Comparison of ENCODE assay signal across 1 mouse cellular context in the genomic region with DNA sequence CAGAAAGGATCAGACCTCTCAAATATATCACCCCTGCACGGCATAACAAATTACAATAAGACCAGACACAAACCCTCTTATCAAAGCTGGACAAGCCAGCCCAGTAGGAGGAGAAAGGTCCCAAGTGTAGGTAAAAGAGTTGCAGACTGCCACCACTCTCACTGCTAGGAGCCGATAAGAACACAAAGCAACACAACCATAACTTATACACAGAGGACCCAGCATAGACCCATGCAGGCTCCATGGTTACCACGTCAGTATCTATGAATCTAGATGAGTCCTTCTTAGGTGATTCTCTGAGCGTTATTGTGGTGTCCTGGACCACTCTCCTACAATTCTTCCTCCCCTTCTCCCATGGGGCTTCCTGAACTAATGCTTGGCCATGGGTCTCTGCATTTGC.
TF ChIP-seq lines count a peak whose summit lies in the region.

No protein-coding gene starts in this region.

TF ChIP-seq in CH12.LX, 34 proteins besides CTCF, POLR2A, EP300 and RAD21 (continued from another document):
- TF ChIP-seq MEF2A (IDR thresholded peaks at IDR 0.05; ENCODE audit: borderline replicate concordance, low read depth, low read length) (no peak), JUN (IDR thresholded peaks at IDR 0.05; ENCODE audit: insufficient read depth, low read depth, low read length) (no peak), IRF4 (IDR thresholded peaks at IDR 0.05; ENCODE audit: low read depth, low read length) (no peak), NRF1 (IDR thresholded peaks at IDR 0.05; ENCODE audit: low read depth, low read length) (no peak)
